Mouse (Mus musculus): ENCODE measurements around the gene Crim1. TPM values are rescaled to one million over a fixed set of nuclear protein-coding genes. Genes with fewer than 3 reads are reported as not detected.

Gene Crim1
- polyA plus RNA-seq, 1 experiment from 2014 or later = 4.4 TPM

GRCm38 (mm10) chr17:78318810-78319209 lies 118.8 kb downstream of the Crim1 start:
- Histone ChIP-seq H3K9me3 (no peaks in the 10 kb centered on the region), H3K9ac (no peak overlapping the region), H3K4me1 (peaks cover 11% of the 10 kb centered on the region), H3K4me3 (no peak overlapping the region), H3K4me2 (no peak overlapping the region), H3K36me3 (no peaks in the 10 kb centered on the region), H3K27me3 (peaks cover 61% of the 10 kb centered on the region), H3K27ac (no peak overlapping the region)
- WGBS = 64% methylated on average over 3 of the region's 3 CpGs
- no peak for ATAC-seq (ENCODE audit: borderline replicate concordance, extremely low read depth, low FRiP score, low TSS enrichment)

GRCm38 (mm10) chr17:78321216-78321835 lies 121.3 kb downstream of the Crim1 start:
- peaks cover 11% of the 10 kb centered on the region for H3K4me1 ChIP-seq
- no peaks in the 10 kb centered on the region for H3K36me3 ChIP-seq
- H3K27ac ChIP-seq = peak overlapping the region; percentile 25; the same call in 1 of the 2 replicates
- H3K9me3 ChIP-seq = no peaks in the 10 kb centered on the region
- no peak overlapping the region for H3K9ac ChIP-seq
- no peak overlapping the region for H3K4me3 ChIP-seq
- no peak overlapping the region for H3K4me2 ChIP-seq
- no peak for ATAC-seq (ENCODE audit: borderline replicate concordance, extremely low read depth, low FRiP score, low TSS enrichment)
- WGBS = 63% methylated on average over 11 of the region's 11 CpGs
- peaks cover 62% of the 10 kb centered on the region for H3K27me3 ChIP-seq

GRCm38 (mm10) chr17:78322369-78323335 lies 122.6 kb downstream of the Crim1 start:
- WGBS = 16% methylated on average over 18 of the region's 18 CpGs
- Histone ChIP-seq H3K9me3 (no peaks in the 10 kb centered on the region), H3K9ac (no peak overlapping the region), H3K4me3 (no peak overlapping the region), H3K4me1 (peaks cover 21% of the 10 kb centered on the region), H3K27me3 (peaks cover 65% of the 10 kb centered on the region), H3K27ac (peak overlapping the region; percentile 67), H3K4me2 (no peak overlapping the region), H3K36me3 (no peaks in the 10 kb centered on the region)
- peak; percentile 55; the same call in 1 of the 2 replicates for ATAC-seq (ENCODE audit: borderline replicate concordance, extremely low read depth, low FRiP score, low TSS enrichment)

DNA sequence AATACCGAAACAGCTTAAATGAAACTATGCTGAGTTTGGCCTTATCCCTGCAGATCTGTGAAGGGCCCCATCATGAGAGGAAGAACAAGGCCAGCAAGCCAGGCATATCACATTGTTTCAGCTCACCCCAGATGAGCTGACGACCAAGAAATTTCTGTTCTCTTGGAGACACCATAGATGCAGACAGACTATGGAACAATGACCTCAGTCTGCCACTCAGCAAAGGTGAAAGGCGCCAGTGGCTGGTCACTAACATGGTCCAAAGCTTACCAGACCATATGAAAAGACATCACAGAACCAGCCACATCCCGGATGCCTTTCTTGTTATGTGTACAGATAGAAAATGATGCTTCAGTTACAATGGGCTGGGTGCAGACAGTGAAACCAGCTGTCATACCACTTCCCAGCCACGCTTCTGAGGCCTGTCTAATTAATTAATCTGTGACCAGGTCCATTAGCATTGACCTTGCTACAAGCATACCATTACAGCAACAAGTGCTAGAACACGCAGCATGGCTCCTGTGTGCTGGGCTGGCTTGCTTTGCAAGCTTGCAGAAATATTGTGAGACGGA lies 125.8 kb downstream of the Crim1 start:
- no peak overlapping the region for H3K4me3 ChIP-seq
- ATAC-seq (ENCODE audit: borderline replicate concordance, extremely low read depth, low FRiP score, low TSS enrichment) = no peak
- H3K27ac ChIP-seq = no peak overlapping the region
- no peaks in the 10 kb centered on the region for H3K36me3 ChIP-seq
- peaks cover 66% of the 10 kb centered on the region for H3K27me3 ChIP-seq
- 82% methylated on average over 7 of the region's 7 CpGs for WGBS
- no peaks in the 10 kb centered on the region for H3K9me3 ChIP-seq
- H3K9ac ChIP-seq = no peak overlapping the region
- peaks cover 25% of the 10 kb centered on the region for H3K4me1 ChIP-seq
- H3K4me2 ChIP-seq = no peak overlapping the region

DNA sequence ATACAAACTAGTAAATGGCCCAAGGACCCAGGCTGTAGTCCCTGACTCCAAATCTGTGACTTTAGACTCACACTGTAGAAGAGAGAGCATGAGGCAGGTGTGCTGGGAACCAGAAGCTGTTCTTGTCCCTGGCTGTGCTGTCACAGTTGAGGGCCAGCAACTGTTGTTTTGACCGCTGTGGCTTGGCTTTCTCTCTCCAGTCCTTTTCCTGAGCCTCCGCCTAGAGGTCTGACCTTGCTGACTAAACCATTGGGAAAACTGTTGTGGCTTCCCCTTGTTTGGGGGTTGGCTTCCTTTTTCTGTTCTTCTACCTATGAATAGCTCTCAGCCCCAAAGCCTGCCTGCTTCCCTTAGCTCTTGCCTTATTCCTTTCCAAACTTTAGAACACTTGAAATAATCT lies 126.3 kb downstream of the Crim1 start:
- H3K9me3 ChIP-seq = no peaks in the 10 kb centered on the region
- ATAC-seq (ENCODE audit: borderline replicate concordance, extremely low read depth, low FRiP score, low TSS enrichment) = no peak
- H3K36me3 ChIP-seq = no peaks in the 10 kb centered on the region
- H3K4me3 ChIP-seq = no peak overlapping the region
- peaks cover 25% of the 10 kb centered on the region for H3K4me1 ChIP-seq
- peaks cover 62% of the 10 kb centered on the region for H3K27me3 ChIP-seq
- WGBS = 78% methylated on average over 2 of the region's 2 CpGs
- H3K9ac ChIP-seq = no peak overlapping the region
- H3K27ac ChIP-seq = no peak overlapping the region; the same call in 1 of the 2 replicates
- H3K4me2 ChIP-seq = no peak overlapping the region

DNA sequence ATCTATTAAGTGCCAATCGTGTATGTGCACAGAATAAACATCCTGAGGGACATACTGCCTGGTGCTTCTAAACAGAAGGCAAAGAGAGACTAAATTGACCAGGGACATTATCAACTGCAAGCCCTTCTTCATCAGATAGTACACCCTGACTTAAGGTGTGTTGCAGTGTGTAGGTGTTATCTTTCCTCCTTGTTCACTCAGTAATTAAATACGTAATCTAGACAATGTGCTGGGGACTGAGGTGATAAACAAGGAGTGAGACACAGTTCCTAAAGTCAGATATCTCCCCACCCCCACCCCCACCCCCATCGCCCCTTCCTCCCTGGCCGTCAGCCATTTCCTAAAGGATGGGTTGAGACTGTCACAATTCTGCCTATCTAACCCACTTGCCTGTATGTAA lies 127.1 kb downstream of the Crim1 start:
- H3K27ac ChIP-seq = no peak overlapping the region; the same call in 1 of the 2 replicates
- ATAC-seq (ENCODE audit: borderline replicate concordance, extremely low read depth, low FRiP score, low TSS enrichment) = no peak
- H3K36me3 ChIP-seq = no peaks in the 10 kb centered on the region

GRCm38 (mm10) chr17:78328287-78328686 lies 128.2 kb downstream of the Crim1 start:
- ATAC-seq (ENCODE audit: borderline replicate concordance, extremely low read depth, low FRiP score, low TSS enrichment) = peak; percentile 24; the same call in 1 of the 2 replicates
- Histone ChIP-seq H3K4me1 (peaks cover 17% of the 10 kb centered on the region), H3K36me3 (no peaks in the 10 kb centered on the region), H3K27me3 (peaks cover 64% of the 10 kb centered on the region), H3K9me3 (no peaks in the 10 kb centered on the region), H3K27ac (peak overlapping the region; percentile 48; the same call in 1 of the 2 replicates), H3K4me3 (no peak overlapping the region), H3K9ac (no peak overlapping the region), H3K4me2 (no peak overlapping the region)
- WGBS = 24% methylated on average over 3 of the region's 3 CpGs

More for the DNA sequence above, 127.1 kb downstream of the Crim1 start:
- Histone ChIP-seq H3K27me3 (peaks cover 65% of the 10 kb centered on the region), H3K4me3 (no peak overlapping the region), H3K9ac (no peak overlapping the region), H3K4me1 (peaks cover 22% of the 10 kb centered on the region), H3K9me3 (no peaks in the 10 kb centered on the region), H3K4me2 (no peak overlapping the region)
- 43% methylated on average over 4 of the region's 4 CpGs for WGBS

DNA sequence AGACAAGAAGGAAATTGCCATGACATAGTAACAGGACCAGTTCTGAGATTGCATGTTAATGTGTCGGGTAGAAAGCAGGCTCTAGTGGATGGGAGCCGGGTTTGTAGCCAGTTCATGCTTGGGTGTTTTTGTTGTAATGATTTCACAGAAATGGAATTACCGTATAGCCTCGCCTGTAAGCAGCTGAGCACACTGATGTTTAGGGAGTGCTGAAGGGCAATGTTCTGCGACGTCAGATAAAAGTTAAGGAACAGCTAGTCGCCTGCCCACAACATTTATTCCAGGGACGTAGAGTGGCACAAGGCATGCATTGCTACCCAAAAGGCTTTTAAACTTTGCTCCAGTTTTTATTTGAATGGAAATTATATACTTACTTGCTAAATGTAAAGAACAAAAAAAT lies 131.4 kb downstream of the Crim1 start:
- no peak for ATAC-seq (ENCODE audit: borderline replicate concordance, extremely low read depth, low FRiP score, low TSS enrichment)
- Histone ChIP-seq H3K9me3 (no peaks in the 10 kb centered on the region), H3K27ac (no peak overlapping the region), H3K4me2 (no peak overlapping the region), H3K9ac (no peak overlapping the region), H3K27me3 (peaks cover 52% of the 10 kb centered on the region), H3K4me3 (no peak overlapping the region), H3K4me1 (peaks cover 14% of the 10 kb centered on the region), H3K36me3 (no peaks in the 10 kb centered on the region)
- WGBS = 85% methylated on average over 8 of the region's 8 CpGs

GRCm38 (mm10) chr17:78333275-78333674 lies 133.2 kb downstream of the Crim1 start:
- 84% methylated on average over 10 of the region's 10 CpGs for WGBS

DNA sequence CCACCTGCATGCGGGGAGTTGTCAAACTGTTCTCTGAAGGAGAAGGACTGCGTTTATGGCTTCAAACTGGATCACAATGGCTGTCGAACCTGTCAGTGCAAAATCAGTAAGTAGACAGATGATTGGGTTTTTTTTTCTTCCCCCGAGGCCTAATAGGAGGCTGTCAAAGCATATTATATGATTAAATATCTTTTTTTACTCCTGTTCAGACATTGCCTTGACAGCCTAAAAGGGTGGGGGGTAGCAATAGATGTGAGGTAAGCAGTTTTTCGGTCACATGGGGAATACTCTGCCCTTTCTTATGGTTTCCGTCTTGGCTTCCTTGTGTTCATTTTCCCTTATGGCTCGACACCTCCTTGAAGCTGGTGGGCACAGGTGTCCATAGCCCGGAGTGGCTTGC lies 135.2 kb downstream of the Crim1 start:
- no peak overlapping the region for H3K27ac ChIP-seq
- WGBS = 85% methylated on average over 8 of the region's 8 CpGs
- H3K4me3 ChIP-seq = no peak overlapping the region
- H3K27me3 ChIP-seq = peaks cover 38% of the 10 kb centered on the region
- ATAC-seq (ENCODE audit: borderline replicate concordance, extremely low read depth, low FRiP score, low TSS enrichment) = no peak
- no peak overlapping the region for H3K4me2 ChIP-seq
- no peaks in the 10 kb centered on the region for H3K9me3 ChIP-seq
- no peaks in the 10 kb centered on the region for H3K36me3 ChIP-seq
- 0 out of 2 replicates have a peak, but pooled peaks cover 5% of the 10 kb centered on the region for H3K4me1 ChIP-seq
- H3K9ac ChIP-seq = no peak overlapping the region

More at GRCm38 (mm10) chr17:78333275-78333674, 133.2 kb downstream of the Crim1 start:
- no peak overlapping the region for H3K4me2 ChIP-seq
- H3K4me3 ChIP-seq = no peak overlapping the region
- H3K9ac ChIP-seq = no peak overlapping the region
- ATAC-seq (ENCODE audit: borderline replicate concordance, extremely low read depth, low FRiP score, low TSS enrichment) = no peak
- H3K27ac ChIP-seq = no peak overlapping the region
- H3K4me1 ChIP-seq = peaks cover 4% of the 10 kb centered on the region; the same call in 1 of the 2 replicates
- H3K9me3 ChIP-seq = no peaks in the 10 kb centered on the region
- peaks cover 37% of the 10 kb centered on the region for H3K27me3 ChIP-seq
- H3K36me3 ChIP-seq = no peaks in the 10 kb centered on the region

DNA sequence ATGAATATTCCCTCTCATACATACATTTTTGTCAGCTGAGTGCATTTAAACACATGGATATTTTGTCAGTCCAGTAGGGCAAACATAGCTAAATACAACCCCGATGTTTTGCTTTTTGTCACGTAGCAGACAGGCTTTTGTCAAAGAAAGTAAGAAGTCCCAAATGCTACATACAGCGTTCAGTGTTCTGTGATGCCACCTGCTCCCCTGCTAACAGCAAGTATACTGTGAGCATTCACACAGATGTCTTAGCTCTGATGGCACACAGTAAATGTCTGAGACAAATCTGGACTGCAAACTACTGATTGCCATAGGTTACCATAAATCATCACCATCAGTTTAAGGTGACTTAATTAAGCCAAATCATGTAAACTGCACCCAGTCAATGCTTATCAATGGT lies 143.6 kb downstream of the Crim1 start:
- Histone ChIP-seq H3K9ac (no peak overlapping the region), H3K36me3 (no peaks in the 10 kb centered on the region), H3K4me1 (no peaks in the 10 kb centered on the region), H3K9me3 (no peaks in the 10 kb centered on the region), H3K4me3 (no peak overlapping the region), H3K27ac (no peak overlapping the region), H3K4me2 (no peak overlapping the region), H3K27me3 (peaks cover 12% of the 10 kb centered on the region; the same call in 1 of the 2 replicates)
- 80% methylated on average over 3 of the region's 3 CpGs for WGBS
- ATAC-seq (ENCODE audit: borderline replicate concordance, extremely low read depth, low FRiP score, low TSS enrichment) = no peak
